8 mouse cellular contexts compared by ENCODE assay signal in genomic region chr10:128458719-128459408, GRCm38 (mm10). TPM values are rescaled to one million over a fixed set of nuclear protein-coding genes. Genes with fewer than 3 reads are reported as not detected.
DNase-seq lines count a peak whose midpoint lies in the region; ATAC-seq and TF ChIP-seq lines count a peak whose summit lies in the region.

TSS of gene Smarcc2 (plus strand) at chr10:128459248.

- intact Hi-C loops in left cerebral cortex, adult 2 months (cut with DNase I): loop anchor here (1.0 to 5.0 kb wide), 4 partner anchors 50 to 122 kb away; partner anchors contain the start of genes Ankrd52 and Cs

- H3K79me2 ChIP-seq in macrophage (ENCODE audit: inconsistent target): peaks cover 24% of the 10 kb centered on the region

- peak within 1 kb of the TSS; percentile 97 for H3K9ac ChIP-seq in hindbrain, postnatal 0 days (replicated peaks; ENCODE audit: low read length)

- H3K9me3 ChIP-seq in hindbrain, postnatal 0 days (ENCODE audit: low read length): no peaks in the 10 kb centered on the region

- 2% methylated on average over 68 of the region's 86 CpGs for WGBS in hindbrain, postnatal 0 days
- 0% methylated on average over 25 of the region's 86 CpGs for WGBS in macrophage (ENCODE audit: missing documents)

- no peak for TF ChIP-seq CTCF in hindbrain, postnatal 0 days (IDR thresholded peaks at IDR 0.05; ENCODE audit: low read depth)
- peak; percentile 27 for TF ChIP-seq CTCF in left cerebral cortex, adult 2 months (IDR thresholded peaks at IDR 0.05)

- H3K4me1 ChIP-seq in hindbrain, postnatal 0 days (ENCODE audit: insufficient read depth, low read length): peaks cover 10% of the 10 kb centered on the region

- DNase-seq in ZHBTc4 (ENCODE audit: low read depth, low spot score): peak; percentile 76
- DNase-seq in gastrocnemius, adult 8-10 months (ENCODE audit: low spot score in 2 of 2): peak; percentile 74 to 81
- DNase-seq in hindbrain, postnatal 0 days (ENCODE audit: low spot score): peak; percentile 90
- peak; percentile 87 to 89 for DNase-seq in left cerebral cortex, adult 2 months (ENCODE audit: extremely low spot score in 1 of 2, low spot score in 2 of 2)
- DNase-seq in retina, postnatal 7 days (ENCODE audit: low read depth, low spot score): peak; percentile 77
- peak; percentile 85 for DNase-seq in urinary bladder, adult 2 months (ENCODE audit: low spot score)

- H3K36me3 ChIP-seq in hindbrain, postnatal 0 days (ENCODE audit: insufficient read depth, low read length): peaks cover 17% of the 10 kb centered on the region
- H3K36me3 ChIP-seq in macrophage (ENCODE audit: inconsistent target): peaks cover 25% of the 10 kb centered on the region

- H3K4me2 ChIP-seq in hindbrain, postnatal 0 days (ENCODE audit: low read depth, low read length): peak within 1 kb of the TSS; percentile 63

- peak within 1 kb of the TSS; percentile 96 for H3K27ac ChIP-seq in hindbrain, postnatal 0 days
- peak within 1 kb of the TSS; percentile 96 for H3K27ac ChIP-seq in left cerebral cortex, adult 2 months
- H3K27ac ChIP-seq in macrophage: peak within 1 kb of the TSS; percentile 71

- no peaks in the 10 kb centered on the region for H3K27me3 ChIP-seq in hindbrain, postnatal 0 days (ENCODE audit: insufficient read depth, low read length)

- peak; percentile 50 for ATAC-seq in common myeloid progenitor, adult 5-6 weeks (replicated peaks; ENCODE audit: low read depth, poor library complexity, severe bottlenecking)
- ATAC-seq in hindbrain, postnatal 0 days: peak; percentile 82

- H3K4me3 ChIP-seq in hindbrain, postnatal 0 days (ENCODE audit: low read length): peak within 1 kb of the TSS; percentile 92
- peak within 1 kb of the TSS; percentile 78 for H3K4me3 ChIP-seq in left cerebral cortex, adult 2 months
- H3K4me3 ChIP-seq in macrophage (ENCODE audit: inconsistent target): peak within 1 kb of the TSS; percentile 81

RNA-seq across cellular contexts. Expression of gene Smarcc2, which starts in this region (rescaled TPM):
- 71.9 and 92.2 TPM in 2 replicates for total RNA-seq in common myeloid progenitor, adult 5-6 weeks (2017)
- total RNA-seq in gastrocnemius, adult 8-10 months (2022): 10 to 100 TPM; 45.6 to 53.3 (median 49.5) TPM
- total RNA-seq in hindbrain, postnatal 0 days (2014; rRNA removed): 174 and 181 TPM in 2 replicates
- 112 and 120 TPM in 2 replicates for polyA plus RNA-seq in hindbrain, postnatal 0 days (2015; fragmentation: Nextera tagmentation; extraction: Ambion mirVana)
- total RNA-seq in left cerebral cortex, adult 2 months (2021): 100 to 1,000 TPM; 253 to 254 TPM
- 100 to 1,000 TPM in 24 of 26 experiments, 10 to 100 TPM in 2; 82.9 to 296 (median 182) TPM for total RNA-seq in macrophage (2018; cell fraction: chromatin; rRNA removed)
- total RNA-seq in macrophage (2018; cell fraction: cytosol; rRNA removed): 100 to 1,000 TPM in 3 of 26 experiments, 10 to 100 TPM in 23; 72.8 to 108 (median 92.6) TPM
- 100 to 1,000 TPM in 12 of 26 experiments, 10 to 100 TPM in 14; 54.6 to 141 (median 98.1) TPM for total RNA-seq in macrophage (2018; cell fraction: nucleus; rRNA removed)
- polyA plus RNA-seq in macrophage (2018): 73.6 to 136 TPM (median 74.8 TPM) in 3 replicates
- polyA plus RNA-seq in urinary bladder, adult 2 months (2012; rRNA removed): 91.5 and 97.0 TPM in 2 replicates

Comparison
In these comparisons a context has a peak if more than half of its experiments do, and no peak if none do; other contexts are left out.
1. Peak in every context shown above with its lines: DNase-seq, ATAC-seq, H3K4me3 ChIP-seq and H3K27ac ChIP-seq.